22 mouse cellular contexts compared by ENCODE assay signal in genomic region chr10:118091476-118091875, GRCm38 (mm10). TPM values are rescaled to one million over a fixed set of nuclear protein-coding genes. Genes with fewer than 3 reads are reported as not detected.
DNase-seq lines count a peak whose midpoint lies in the region; ATAC-seq and TF ChIP-seq lines count a peak whose summit lies in the region.
"Had no signal": no experiment of that assay in that cellular context is flagged by ENCODE, and none has a peak within 500 bp of the region (broad histone marks: within the 10 kb centered on the region; RNA-seq: fewer than 3 reads in every experiment).

No protein-coding gene starts in this region.

- peaks cover 4% of the 10 kb centered on the region; the same call in 1 of the 2 replicates for H3K4me1 ChIP-seq in liver, embryonic 12.5 days
- peaks cover 3% of the 10 kb centered on the region; the same call in 1 of the 2 replicates for H3K4me1 ChIP-seq in liver, postnatal 0 days (ENCODE audit: insufficient read depth)
- peaks cover 3% of the 10 kb centered on the region; the same call in 1 of the 2 replicates for H3K4me1 ChIP-seq in kidney, embryonic 14.5 days (ENCODE audit: control insufficient read depth, insufficient read depth, low read length)

- ATAC-seq in liver, embryonic 12.5 days, result 0 out of 2 replicates have a peak, but pooled peaks have one; percentile 21
- ATAC-seq in liver, postnatal 0 days, result no peak
- ATAC-seq in granulocyte monocyte progenitor cell, adult 5-6 weeks (replicated peaks; ENCODE audit: poor library complexity, severe bottlenecking), result peak; percentile 79
- peak; percentile 47 for ATAC-seq in megakaryocyte-erythroid progenitor cell, adult 5-6 weeks (replicated peaks; ENCODE audit: low FRiP score, low TSS enrichment, poor library complexity, severe bottlenecking)
- no peak for ATAC-seq in kidney, embryonic 14.5 days (ENCODE audit: low FRiP score, low TSS enrichment)
- ATAC-seq: forebrain, embryonic 14.5 days had no signal

- no peaks in the 10 kb centered on the region for H3K27me3 ChIP-seq in liver, embryonic 12.5 days (replicated peaks)
- no peaks in the 10 kb centered on the region for H3K27me3 ChIP-seq in liver, postnatal 0 days (ENCODE audit: insufficient read depth, low read length)
- H3K27me3 ChIP-seq in kidney, embryonic 14.5 days (ENCODE audit: control insufficient read depth, insufficient read depth, low read length), result no peaks in the 10 kb centered on the region
- H3K27me3 ChIP-seq: embryonic facial prominence, embryonic 15.5 days; heart, embryonic 12.5 days had no signal

- no peak overlapping the region for H3K4me3 ChIP-seq in liver, embryonic 12.5 days
- H3K4me3 ChIP-seq in liver, postnatal 0 days (ENCODE audit: low read depth, low read length), result no peak overlapping the region
- no peak overlapping the region for H3K4me3 ChIP-seq in layer of hippocampus, adult 2 months
- no peak overlapping the region for H3K4me3 ChIP-seq in kidney, embryonic 14.5 days (ENCODE audit: low read length)
- H3K4me3 ChIP-seq: embryonic facial prominence, embryonic 15.5 days; erythroblast, embryonic 14.5 days; forebrain, embryonic 10.5 days; heart, adult 2 months; heart, embryonic 12.5 days; hindbrain, embryonic 10.5 days had no signal

- H3K27ac ChIP-seq in liver, embryonic 12.5 days, result no peak overlapping the region
- no peak overlapping the region for H3K27ac ChIP-seq in liver, postnatal 0 days (ENCODE audit: low read depth)
- H3K27ac ChIP-seq in layer of hippocampus, adult 2 months, result no peak overlapping the region
- H3K27ac ChIP-seq in kidney, embryonic 14.5 days (ENCODE audit: low read depth, low read length), result no peak overlapping the region
- H3K27ac ChIP-seq: forebrain, embryonic 10.5 days; heart, adult 2 months; hindbrain, embryonic 10.5 days; hindbrain, embryonic 14.5 days had no signal

- 44% methylated on average over 12 of the region's 12 CpGs for WGBS in liver, embryonic 12.5 days (ENCODE audit: insufficient replicate concordance)
- 59% methylated on average over 12 of the region's 12 CpGs for WGBS in liver, postnatal 0 days (ENCODE audit: insufficient replicate concordance)
- 91% methylated on average over 12 of the region's 12 CpGs for whole genome bisulfite sequencing in kidney, embryonic 14.5 days

- H3K4me2 ChIP-seq in liver, embryonic 12.5 days, result no peak overlapping the region
- no peak overlapping the region for H3K4me2 ChIP-seq in liver, postnatal 0 days (ENCODE audit: low read depth, low read length)
- no peak overlapping the region for H3K4me2 ChIP-seq in kidney, embryonic 14.5 days (replicated peaks; ENCODE audit: low read depth, low read length)
- H3K4me2 ChIP-seq: embryonic facial prominence, embryonic 15.5 days; heart, embryonic 12.5 days; hindbrain, embryonic 14.5 days had no signal

- no peak overlapping the region for H3K9ac ChIP-seq in liver, embryonic 12.5 days
- H3K9ac ChIP-seq in liver, postnatal 0 days (replicated peaks), result no peak overlapping the region
- no peak overlapping the region for H3K9ac ChIP-seq in kidney, embryonic 14.5 days (ENCODE audit: low read depth, low read length)
- H3K9ac ChIP-seq: embryonic facial prominence, embryonic 15.5 days; heart, embryonic 12.5 days; hindbrain, embryonic 14.5 days had no signal

- no peak for DNase-seq in liver, postnatal 0 days
- peak; percentile 29 for DNase-seq in testis, postnatal 10 days (ENCODE audit: low spot score)
- DNase-seq in testis, postnatal 14 days (ENCODE audit: low spot score), result no peak
- DNase-seq in layer of hippocampus, adult 2 months (ENCODE audit: low spot score in 2 of 2), result no peak
- DNase-seq: adrenal gland, adult 2 months; adrenal gland, postnatal 25 days; cerebellum, adult 18-20 months; cerebellum, postnatal 10 days; embryo, embryonic 11 days; gastrocnemius, postnatal 36 days; heart, adult 2 months had no signal

- no peaks in the 10 kb centered on the region for H3K9me3 ChIP-seq in liver, embryonic 12.5 days (replicated peaks)
- no peaks in the 10 kb centered on the region for H3K9me3 ChIP-seq in liver, postnatal 0 days (ENCODE audit: low read length)
- no peaks in the 10 kb centered on the region for H3K9me3 ChIP-seq in kidney, embryonic 14.5 days (ENCODE audit: control insufficient read depth, low read length)
- H3K9me3 ChIP-seq: embryonic facial prominence, embryonic 15.5 days; forebrain, embryonic 10.5 days; heart, embryonic 12.5 days; hindbrain, embryonic 10.5 days had no signal

- no peak for TF ChIP-seq CTCF in liver, postnatal 0 days (IDR thresholded peaks at IDR 0.05; ENCODE audit: low read depth)
- TF ChIP-seq CTCF in layer of hippocampus, adult 2 months (conservative IDR thresholded peaks at IDR 0.05), result no peak

- no peak for TF ChIP-seq EP300 in liver, postnatal 0 days (IDR thresholded peaks at IDR 0.05; ENCODE audit: low read depth)

- H3K36me3 ChIP-seq in liver, embryonic 12.5 days, result no peaks in the 10 kb centered on the region
- no peaks in the 10 kb centered on the region for H3K36me3 ChIP-seq in liver, postnatal 0 days (replicated peaks; ENCODE audit: insufficient read depth, low read length)
- H3K36me3 ChIP-seq in kidney, embryonic 14.5 days (ENCODE audit: control insufficient read depth, insufficient read depth, low read length), result no peaks in the 10 kb centered on the region
- H3K36me3 ChIP-seq: embryonic facial prominence, embryonic 15.5 days; forebrain, embryonic 10.5 days; heart, embryonic 12.5 days; hindbrain, embryonic 10.5 days had no signal

RNA-seq across cellular contexts. Expression of gene Mdm1, which starts 50.1 kb away (rescaled TPM):
- polyA plus RNA-seq in liver, embryonic 12.5 days (2016; fragmentation: Nextera tagmentation; extraction: Ambion mirVana), result 17.9 and 19.6 TPM in 2 replicates
- polyA plus RNA-seq in liver, postnatal 0 days (2015; fragmentation: Nextera tagmentation; extraction: Ambion mirVana), result 4.3 and 4.7 TPM in 2 replicates
- total RNA-seq in granulocyte monocyte progenitor cell, adult 5-6 weeks (2014; fragmentation: Nextera tagmentation), result 11.8 and 13.8 TPM in 2 replicates
- 33.8 and 47.5 TPM in 2 replicates for total RNA-seq in granulocyte monocyte progenitor cell, adult 5-6 weeks (2017)
- 10.9 and 13.6 TPM in 2 replicates for total RNA-seq in megakaryocyte-erythroid progenitor cell, adult 5-6 weeks (2014; fragmentation: Nextera tagmentation)
- total RNA-seq in megakaryocyte-erythroid progenitor cell, adult 5-6 weeks (2017), result 25.2 and 29.6 TPM in 2 replicates
- total RNA-seq in layer of hippocampus, adult 2 months (2021), result 10 to 100 TPM in 1 of 2 experiments, 1 to 10 TPM in 1; 9.5 to 10.5 TPM
- polyA plus RNA-seq in kidney, embryonic 14.5 days (2014; fragmentation: Nextera tagmentation; extraction: Ambion mirVana), result 18.3 and 32.2 TPM in 2 replicates

Comparison
In these comparisons a context has a peak if more than half of its experiments do, and no peak if none do; other contexts are left out.
1. ATAC-seq: peak in liver, embryonic 12.5 days (single experiment), granulocyte monocyte progenitor cell, adult 5-6 weeks (single experiment) and megakaryocyte-erythroid progenitor cell, adult 5-6 weeks (single experiment); none in liver, postnatal 0 days (single experiment) and kidney, embryonic 14.5 days (single experiment).